Mouse (Mus musculus): ENCODE data around the gene Myl9. TPM values are rescaled to one million over a fixed set of nuclear protein-coding genes. Genes with fewer than 3 reads are reported as not detected.
A peak's percentile ranks its signal among the peaks of the same experiment; 100 is the strongest.

The Myl9 gene
- 0.89 TPM in 1 of 2 replicates, not detected in the other for total RNA-seq (2017)

DNA sequence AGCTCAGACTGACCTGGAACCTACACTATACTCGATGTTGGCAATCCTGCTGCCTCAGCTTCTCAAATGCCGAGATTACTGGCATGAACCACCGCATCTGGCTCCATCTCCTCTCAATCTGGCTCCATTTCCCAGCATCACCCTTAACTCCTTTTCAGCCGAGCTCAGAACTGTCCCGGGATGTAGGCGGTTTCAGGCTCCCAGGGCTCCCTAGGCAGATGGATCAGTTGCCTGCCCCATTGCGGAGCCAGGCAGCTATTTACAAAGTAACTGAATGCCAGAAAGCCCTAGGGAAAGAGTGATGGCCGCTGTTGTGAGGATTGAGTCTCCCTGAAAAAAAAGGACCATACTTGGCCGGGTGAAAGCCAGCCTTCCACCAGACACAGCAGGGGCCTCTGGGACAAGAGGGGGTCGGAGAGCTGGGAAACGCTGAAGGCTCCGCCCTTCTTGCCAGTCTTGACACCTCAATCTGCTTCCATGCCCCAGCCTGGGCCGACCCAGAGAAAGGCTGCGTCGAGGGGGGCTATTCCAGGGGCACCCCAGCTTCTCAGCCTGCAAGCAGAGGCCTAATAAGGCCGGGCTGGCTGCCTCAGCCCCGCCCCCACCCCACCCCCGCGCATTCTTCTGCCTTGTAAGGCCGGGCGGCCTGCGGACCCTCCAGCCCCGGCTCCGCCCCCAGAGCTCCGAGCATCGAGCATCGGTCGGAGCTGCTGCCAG, at the start of gene Myl9:
Myl9 (plus strand) TSS at position 683 of the 717 bp plus-strand sequence.
- ATAC-seq (replicated peaks in 1 of 2; ENCODE audit: insufficient read depth in 1 of 2, low FRiP score in 2 of 2, low TSS enrichment in 1 of 2, low read depth in 1 of 2, poor library complexity in 2 of 2, severe bottlenecking in 2 of 2) = peak in 1 of 2 experiments; percentile 51; a peak in 1 of 4 replicates

DNA sequence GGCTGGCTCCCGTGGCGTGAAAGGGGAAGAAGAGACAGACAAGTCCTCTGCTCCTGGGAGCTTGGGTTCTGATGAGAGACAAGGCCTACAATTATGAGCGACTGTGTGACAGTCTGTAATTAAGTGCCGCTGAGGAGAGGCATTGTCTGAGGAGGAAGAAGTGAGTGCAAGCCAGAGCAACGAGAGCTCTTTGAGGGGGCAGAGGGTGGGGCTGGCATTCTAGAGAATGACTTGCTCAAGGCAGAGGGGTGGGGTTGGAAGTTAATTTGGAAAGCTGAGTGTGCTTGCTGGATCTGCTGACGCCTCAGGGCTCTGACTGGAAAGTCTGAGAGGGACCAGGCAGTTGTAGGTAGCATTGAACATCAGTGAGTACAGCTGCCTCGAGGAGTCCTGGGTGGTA, 48.9 kb upstream of the Myl9 start:
- ATAC-seq (replicated peaks in 1 of 2; ENCODE audit: insufficient read depth in 1 of 2, low FRiP score in 2 of 2, low TSS enrichment in 1 of 2, low read depth in 1 of 2, poor library complexity in 2 of 2, severe bottlenecking in 2 of 2) = no peak

DNA sequence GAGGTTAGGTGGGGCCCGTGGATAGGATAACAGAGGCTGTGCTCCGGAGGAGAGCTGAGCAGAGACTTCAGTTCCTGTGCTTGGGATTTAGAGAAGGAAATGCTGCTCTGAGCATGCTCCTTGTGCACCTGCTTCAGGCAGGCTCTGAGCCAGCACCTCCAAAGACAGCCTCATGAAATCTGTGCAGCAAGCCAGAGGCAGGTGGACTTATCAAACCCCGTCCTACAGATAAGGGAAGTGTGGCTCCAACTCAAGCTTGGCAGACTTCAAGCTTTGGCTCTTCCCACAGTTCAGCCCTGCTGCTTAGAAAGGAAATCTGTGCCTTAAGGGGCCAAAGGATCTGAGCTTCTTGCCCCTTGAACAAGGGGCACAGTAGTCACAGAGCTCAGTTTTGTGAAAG, 48.3 kb upstream of the Myl9 start:
- ATAC-seq (replicated peaks in 1 of 2; ENCODE audit: insufficient read depth in 1 of 2, low FRiP score in 2 of 2, low TSS enrichment in 1 of 2, low read depth in 1 of 2, poor library complexity in 2 of 2, severe bottlenecking in 2 of 2) = no peak

DNA sequence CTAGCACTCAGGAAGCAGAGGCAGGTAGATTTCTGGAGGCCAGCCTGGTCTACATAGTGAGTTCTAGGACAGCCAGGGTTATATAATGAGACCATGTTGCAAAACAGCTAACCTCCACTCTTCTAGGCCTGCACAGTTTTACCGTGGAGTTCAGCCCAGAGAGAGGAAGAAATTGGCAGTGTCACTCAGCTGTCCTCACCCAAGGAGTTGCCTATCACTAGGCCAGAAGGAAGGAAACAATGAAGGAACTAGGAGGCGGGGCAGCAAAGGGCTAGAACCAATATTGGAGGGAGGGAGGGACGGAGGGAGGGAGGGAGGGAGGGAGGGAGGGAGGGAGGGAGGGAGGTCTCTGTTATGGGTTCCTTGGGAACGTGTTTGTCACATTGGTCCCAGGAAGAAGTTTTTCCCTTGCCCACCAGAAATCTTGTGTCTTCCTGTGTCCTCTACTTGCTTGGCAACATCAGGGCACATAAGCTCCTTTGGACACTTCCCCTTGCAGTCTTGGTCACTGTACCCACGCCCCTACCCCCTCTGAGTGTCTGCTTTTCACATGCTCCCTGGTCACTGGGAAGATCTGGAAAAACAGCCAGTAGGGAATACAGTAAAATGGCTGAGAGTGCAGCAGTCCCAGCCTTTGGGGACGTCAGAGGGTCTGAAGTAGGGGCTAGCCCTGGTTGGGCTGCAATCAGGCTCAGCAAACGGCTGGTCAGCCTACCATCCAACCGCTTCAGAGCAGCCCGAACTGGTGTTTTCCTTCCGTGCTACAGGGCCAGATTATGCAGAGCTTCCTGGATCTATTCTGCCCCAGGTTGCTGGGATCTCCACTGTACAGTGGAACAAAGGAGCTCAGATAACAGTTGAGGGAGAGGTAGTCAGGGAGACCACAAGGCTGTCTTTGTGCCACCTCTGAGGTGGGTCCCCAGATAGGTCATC, 45.4 kb upstream of the Myl9 start:
- peak; percentile 51 to 64 for ATAC-seq (replicated peaks in 1 of 2; ENCODE audit: insufficient read depth in 1 of 2, low FRiP score in 2 of 2, low TSS enrichment in 1 of 2, low read depth in 1 of 2, poor library complexity in 2 of 2, severe bottlenecking in 2 of 2)

DNA sequence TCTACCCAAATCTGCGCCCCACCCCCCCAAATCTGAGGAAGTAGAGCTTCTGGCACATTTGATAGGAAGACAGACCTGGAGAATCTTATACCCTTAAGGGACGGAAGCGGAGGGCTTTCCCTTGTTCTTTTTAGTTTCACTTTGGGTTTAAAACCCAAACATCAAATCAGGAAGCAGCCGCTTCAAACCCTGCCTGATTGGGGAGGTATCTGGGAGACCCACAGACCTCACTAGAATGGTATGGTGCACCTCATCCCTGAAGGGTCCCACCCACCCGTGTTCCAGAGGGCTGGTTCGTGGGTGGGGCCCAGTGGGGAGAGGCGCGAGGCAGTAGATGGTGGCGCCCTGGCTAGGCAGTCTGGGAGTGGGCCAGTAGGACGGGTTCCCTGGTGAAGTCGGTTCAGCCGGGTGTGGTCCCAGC, 44.7 kb upstream of the Myl9 start:
- peak; percentile 46 to 57; a peak in 3 of 4 replicates for ATAC-seq (replicated peaks in 1 of 2; ENCODE audit: insufficient read depth in 1 of 2, low FRiP score in 2 of 2, low TSS enrichment in 1 of 2, low read depth in 1 of 2, poor library complexity in 2 of 2, severe bottlenecking in 2 of 2)

DNA sequence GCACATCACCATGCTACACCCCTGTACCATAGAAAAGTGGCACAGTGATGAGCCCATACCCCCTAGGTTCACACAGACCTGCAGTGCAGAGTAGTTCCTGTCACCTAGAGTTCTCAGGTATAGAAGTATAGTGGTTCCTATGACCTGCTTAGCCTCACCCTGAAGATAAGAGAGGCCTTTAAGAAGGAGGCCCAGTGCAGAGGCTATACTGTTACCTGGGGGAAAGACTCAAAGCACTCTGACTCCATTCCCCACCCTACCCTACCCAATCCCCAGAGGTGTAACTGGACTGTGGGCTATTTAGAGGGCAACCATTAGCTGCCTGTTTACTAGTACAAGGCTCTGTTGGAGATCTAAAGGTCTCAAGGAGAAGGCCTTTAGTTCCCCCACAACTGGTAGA, 43.6 kb upstream of the Myl9 start:
- ATAC-seq (replicated peaks in 1 of 2; ENCODE audit: insufficient read depth in 1 of 2, low FRiP score in 2 of 2, low TSS enrichment in 1 of 2, low read depth in 1 of 2, poor library complexity in 2 of 2, severe bottlenecking in 2 of 2) = no peak

DNA sequence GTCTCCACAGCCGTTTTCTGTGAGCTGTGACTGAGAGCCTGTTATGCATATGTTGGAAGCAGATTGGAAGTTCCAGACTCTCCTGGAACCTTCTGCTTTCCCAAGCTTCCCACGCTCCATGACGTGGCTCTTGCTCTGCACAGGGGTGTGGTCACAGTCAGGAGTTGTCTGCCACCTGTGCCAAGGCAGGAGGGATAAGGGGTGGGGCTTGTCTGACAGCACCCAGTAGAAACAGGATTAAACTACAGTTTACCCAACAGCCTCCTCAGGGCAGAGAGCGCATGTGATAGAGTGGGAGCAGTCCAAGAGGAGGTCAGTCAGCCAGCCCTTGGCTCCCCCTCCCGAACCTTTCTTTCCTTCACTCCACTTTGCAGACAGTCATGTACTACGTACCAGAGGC, 43.1 kb upstream of the Myl9 start:
- ATAC-seq (replicated peaks in 1 of 2; ENCODE audit: insufficient read depth in 1 of 2, low FRiP score in 2 of 2, low TSS enrichment in 1 of 2, low read depth in 1 of 2, poor library complexity in 2 of 2, severe bottlenecking in 2 of 2) = no peak

DNA sequence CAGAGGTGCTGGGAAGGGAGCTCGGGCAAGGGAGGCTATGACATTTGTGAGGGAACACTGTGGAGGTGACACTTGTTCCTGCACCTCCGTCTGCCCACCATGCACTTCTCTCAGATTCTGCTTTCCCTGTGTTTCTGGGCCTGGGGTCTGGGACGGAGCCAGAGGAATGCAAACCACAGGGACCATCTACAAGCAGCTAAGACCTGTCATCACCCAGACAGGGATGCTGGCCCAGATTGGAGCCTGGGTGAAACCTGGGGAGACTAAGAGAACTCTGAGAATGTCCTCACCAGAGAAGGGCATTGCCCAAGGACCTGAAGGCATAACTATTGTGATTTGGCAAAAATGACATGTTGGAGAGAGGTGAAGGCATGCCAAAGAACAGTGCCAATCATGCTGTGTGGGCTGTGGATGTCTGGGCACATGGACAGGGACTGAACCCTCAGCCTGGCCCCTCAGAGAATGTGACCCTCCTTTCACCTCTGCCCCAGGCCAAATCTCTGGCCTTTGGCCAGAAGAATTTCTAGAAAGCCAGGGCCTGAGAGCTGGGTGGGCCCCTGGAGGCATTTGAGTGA, 39.4 kb upstream of the Myl9 start:
- ATAC-seq (replicated peaks in 1 of 2; ENCODE audit: insufficient read depth in 1 of 2, low FRiP score in 2 of 2, low TSS enrichment in 1 of 2, low read depth in 1 of 2, poor library complexity in 2 of 2, severe bottlenecking in 2 of 2) = no peak

DNA sequence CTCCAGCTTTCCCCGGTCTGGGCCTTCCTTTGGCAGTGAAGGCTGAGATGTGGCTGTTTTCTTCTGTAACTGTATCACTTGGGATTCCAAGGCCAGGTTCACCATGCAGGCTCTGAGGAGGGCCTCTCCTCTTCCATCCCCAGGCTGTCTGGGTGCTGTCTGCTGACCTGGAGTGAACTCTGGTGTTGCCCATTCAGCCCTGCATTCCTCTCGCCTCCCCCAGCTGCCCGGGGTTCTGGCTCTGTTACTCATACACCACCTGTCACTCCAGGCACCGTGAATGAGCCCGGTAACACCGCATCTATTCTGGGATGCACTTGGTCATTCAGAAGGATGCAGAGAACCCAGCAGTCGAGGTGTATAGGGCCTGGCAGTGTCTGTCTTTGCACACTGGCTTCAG, 38.4 kb upstream of the Myl9 start:
- no peak for ATAC-seq (replicated peaks in 1 of 2; ENCODE audit: insufficient read depth in 1 of 2, low FRiP score in 2 of 2, low TSS enrichment in 1 of 2, low read depth in 1 of 2, poor library complexity in 2 of 2, severe bottlenecking in 2 of 2)

DNA sequence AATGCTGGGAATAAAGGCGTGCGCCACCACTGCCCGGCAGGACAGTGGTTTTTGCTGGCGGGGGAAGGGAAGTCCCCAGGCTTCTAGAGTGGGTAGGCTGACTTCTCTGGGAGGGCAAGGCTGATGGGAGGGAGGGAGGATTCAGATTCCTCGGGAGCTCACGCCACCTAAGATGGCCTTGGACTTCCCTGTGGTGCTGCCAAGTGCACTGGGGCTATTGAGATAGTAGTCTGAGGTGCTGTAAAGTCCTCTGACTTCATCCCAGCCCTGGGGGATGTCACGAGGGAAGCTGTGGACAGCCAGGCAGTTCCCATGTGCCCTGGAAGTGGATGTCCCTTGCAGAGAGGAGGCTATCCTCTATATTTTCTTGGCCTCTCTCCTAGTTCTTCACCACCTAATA, 37.2 kb upstream of the Myl9 start:
- no peak for ATAC-seq (replicated peaks in 1 of 2; ENCODE audit: insufficient read depth in 1 of 2, low FRiP score in 2 of 2, low TSS enrichment in 1 of 2, low read depth in 1 of 2, poor library complexity in 2 of 2, severe bottlenecking in 2 of 2)

DNA sequence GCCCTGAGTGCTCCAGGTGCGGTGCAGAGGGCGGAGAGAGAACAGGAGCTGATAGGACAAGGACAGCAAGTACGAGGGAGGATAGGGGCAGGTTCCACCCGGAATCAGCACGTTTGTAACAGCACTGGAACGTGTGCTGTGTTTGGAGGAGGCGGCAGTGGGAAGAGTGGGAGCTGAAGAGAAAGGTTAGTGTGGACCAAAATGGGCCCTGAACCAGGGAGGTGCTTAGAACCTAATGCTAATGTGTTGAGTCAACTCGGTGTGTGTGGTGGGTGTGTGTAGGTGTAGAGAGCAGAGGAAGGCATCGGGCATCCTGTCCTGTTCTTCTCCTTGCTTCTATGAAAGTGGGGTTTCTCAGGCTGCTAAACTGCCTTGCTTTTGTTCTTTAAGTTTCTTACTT, 34.0 kb upstream of the Myl9 start:
- ATAC-seq (replicated peaks in 1 of 2; ENCODE audit: insufficient read depth in 1 of 2, low FRiP score in 2 of 2, low TSS enrichment in 1 of 2, low read depth in 1 of 2, poor library complexity in 2 of 2, severe bottlenecking in 2 of 2) = no peak

DNA sequence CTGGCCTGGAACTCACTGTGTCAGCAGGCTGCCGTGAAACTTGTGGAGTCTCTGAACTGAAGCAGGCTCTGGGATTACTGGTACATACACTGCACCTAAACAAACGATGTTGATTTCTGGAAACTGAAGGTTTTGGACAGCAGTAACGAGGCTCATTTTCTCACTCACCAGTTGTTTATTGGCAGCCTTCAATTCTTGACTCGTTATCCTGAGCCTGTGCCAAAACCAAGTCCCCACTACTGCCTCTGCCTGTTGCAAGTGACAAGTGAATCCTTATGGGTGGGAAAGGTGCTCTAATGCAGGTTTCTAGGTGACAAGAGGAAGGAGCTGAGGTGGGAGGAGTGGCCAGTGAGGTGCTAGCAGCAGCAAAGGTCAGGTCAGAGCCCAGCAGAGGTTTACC, 33.2 kb upstream of the Myl9 start:
- no peak for ATAC-seq (replicated peaks in 1 of 2; ENCODE audit: insufficient read depth in 1 of 2, low FRiP score in 2 of 2, low TSS enrichment in 1 of 2, low read depth in 1 of 2, poor library complexity in 2 of 2, severe bottlenecking in 2 of 2)

DNA sequence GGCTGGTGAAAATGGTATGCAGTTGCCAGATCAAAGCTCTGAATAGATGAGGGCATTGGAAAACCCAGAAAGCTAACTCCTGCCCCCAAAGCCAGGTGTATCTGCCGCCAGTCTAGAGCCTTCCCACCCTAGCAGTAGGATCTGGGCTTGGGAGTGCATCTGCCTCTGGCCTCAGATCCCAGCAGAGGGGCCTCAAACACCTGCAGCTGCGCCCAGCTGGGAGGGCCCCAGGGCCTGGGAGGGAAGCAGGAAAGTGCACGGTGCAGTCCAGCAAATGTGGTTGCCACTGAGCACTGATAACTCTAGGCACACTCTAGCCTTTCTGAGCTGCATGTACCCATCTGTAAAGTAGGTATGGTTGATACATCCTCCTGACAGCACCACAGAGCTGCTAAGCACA, 32.0 kb upstream of the Myl9 start:
- ATAC-seq (replicated peaks in 1 of 2; ENCODE audit: insufficient read depth in 1 of 2, low FRiP score in 2 of 2, low TSS enrichment in 1 of 2, low read depth in 1 of 2, poor library complexity in 2 of 2, severe bottlenecking in 2 of 2) = no peak

DNA sequence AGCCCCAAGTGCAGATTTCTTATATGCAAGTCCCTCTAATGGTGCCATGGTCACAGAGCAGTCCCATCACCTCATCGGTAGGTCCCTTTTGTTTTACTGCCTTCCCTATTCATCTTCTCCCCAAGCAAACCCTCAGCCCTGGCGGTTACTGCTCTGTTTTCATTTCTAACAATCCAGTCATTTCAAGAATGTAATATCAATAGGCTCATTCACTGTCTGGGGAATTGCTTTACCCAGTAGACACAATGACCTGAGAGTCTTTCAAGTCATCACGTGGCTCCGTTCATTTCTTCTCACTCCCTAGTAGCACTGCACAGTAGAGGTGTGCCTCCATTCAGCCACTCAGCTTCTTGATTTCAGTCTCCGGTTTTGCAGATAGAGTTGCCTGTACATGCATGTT, 30.8 kb upstream of the Myl9 start:
- no peak for ATAC-seq (replicated peaks in 1 of 2; ENCODE audit: insufficient read depth in 1 of 2, low FRiP score in 2 of 2, low TSS enrichment in 1 of 2, low read depth in 1 of 2, poor library complexity in 2 of 2, severe bottlenecking in 2 of 2)

DNA sequence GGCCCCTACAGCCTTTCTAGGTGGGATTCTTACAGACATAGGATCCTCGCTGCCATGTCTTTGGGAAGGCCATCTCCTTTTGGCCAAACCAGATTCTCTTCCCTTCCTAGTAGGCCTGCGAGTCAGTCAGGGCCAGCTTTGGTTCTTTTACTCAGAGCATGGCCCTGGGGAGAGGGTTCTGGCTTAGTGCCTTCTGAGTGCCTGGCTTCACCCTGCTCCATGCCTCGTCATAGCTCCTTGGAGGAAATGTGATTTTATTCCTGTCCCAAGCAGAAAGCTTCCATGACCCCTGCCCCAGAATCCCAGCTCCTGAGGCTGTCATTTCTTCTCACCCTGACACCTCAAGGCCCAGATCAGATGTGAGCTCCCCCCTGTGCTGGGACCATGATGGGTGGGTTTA, 27.9 kb upstream of the Myl9 start:
- ATAC-seq (replicated peaks in 1 of 2; ENCODE audit: insufficient read depth in 1 of 2, low FRiP score in 2 of 2, low TSS enrichment in 1 of 2, low read depth in 1 of 2, poor library complexity in 2 of 2, severe bottlenecking in 2 of 2) = no peak

DNA sequence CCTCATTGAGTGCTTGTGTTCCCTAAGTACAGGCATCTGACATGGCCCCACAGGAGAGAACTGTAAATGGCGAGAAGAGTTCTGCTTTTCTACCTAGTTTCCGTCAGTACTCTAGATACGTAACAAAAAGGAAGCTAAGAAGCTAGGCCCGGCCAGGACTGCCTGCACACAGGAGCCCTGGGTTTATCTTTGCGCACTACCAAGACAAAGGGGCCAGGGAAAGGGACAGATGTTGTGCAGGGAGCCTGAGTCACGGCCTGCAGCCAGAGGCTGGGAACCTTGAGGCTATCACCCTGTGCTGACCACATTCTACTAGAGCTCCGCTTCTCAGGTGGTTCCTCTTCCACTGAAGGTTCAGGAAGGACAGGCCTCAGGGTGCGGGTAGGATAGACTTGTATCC, 25.5 kb upstream of the Myl9 start:
- ATAC-seq (replicated peaks in 1 of 2; ENCODE audit: insufficient read depth in 1 of 2, low FRiP score in 2 of 2, low TSS enrichment in 1 of 2, low read depth in 1 of 2, poor library complexity in 2 of 2, severe bottlenecking in 2 of 2) = peak; percentile 28 to 38; a peak in 2 of 4 replicates

DNA sequence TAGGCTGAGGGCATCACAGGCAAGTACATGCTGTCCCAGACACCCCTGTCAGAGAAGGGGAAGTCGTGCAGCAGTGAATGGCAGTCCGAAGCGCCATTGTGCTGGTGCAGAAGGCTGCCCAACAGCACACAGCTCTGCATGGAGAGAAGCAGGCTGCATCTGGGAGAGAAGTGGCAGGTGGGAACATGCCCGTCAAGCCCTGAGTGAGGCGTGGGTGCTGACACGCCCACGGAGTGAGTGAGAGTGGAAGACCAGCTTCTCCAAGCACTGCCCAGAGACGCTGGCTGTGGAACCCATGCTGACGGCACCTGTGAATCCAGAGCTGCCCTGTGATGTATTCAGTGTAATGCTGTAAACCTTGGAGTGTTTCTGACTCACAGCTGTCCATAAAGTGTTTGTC, 18.3 kb upstream of the Myl9 start:
- no peak for ATAC-seq (replicated peaks in 1 of 2; ENCODE audit: insufficient read depth in 1 of 2, low FRiP score in 2 of 2, low TSS enrichment in 1 of 2, low read depth in 1 of 2, poor library complexity in 2 of 2, severe bottlenecking in 2 of 2)

DNA sequence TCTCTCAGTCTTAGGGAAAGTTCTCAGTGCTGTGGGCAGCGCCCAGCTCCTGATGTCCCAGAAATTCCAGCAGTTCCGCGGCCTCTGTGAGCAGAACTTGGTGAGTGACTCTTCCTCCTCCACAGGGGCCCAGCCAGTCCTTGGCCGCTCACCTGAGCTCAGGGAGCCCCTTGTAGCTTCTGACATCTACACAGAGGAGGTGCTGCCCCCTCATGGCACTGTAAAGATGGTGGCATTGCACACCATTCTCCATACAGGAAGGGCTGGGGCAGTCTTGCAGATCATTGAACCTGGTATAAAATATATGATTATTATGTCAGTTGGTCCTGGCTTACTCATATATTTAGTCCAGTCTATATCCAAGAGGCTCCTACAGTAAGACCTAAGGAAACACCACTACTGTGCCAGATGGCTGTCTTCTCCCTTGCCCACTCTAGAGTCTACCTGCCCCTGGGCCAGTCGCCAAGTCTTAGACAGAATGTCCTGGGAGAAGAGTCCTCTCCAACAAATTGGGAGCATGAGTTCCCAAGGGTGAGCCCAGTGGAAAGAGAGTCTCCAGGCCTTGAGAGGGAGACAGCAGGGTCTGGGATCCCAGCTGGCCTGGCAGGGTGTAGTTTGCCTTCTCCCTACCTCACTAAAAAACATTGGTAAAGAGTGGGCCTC, 14.2 kb upstream of the Myl9 start:
- ATAC-seq (replicated peaks in 1 of 2; ENCODE audit: insufficient read depth in 1 of 2, low FRiP score in 2 of 2, low TSS enrichment in 1 of 2, low read depth in 1 of 2, poor library complexity in 2 of 2, severe bottlenecking in 2 of 2) = no peak

Data from hematopoietic stem cell, adult 5-6 weeks (primary cell).